Mouse (Mus musculus): ENCODE measurements around the gene Ikzf1.

GRCm38 (mm10) chr11:11687551-11688185, 2.9 kb downstream of the Ikzf1 start:
- no peak for TF ChIP-seq CTCF (IDR thresholded peaks at IDR 0.05; ENCODE audit: control insufficient read depth, insufficient read depth, insufficient read length)
- no peak for TF ChIP-seq MAX (IDR thresholded peaks at IDR 0.05)
- TF ChIP-seq CEBPB (IDR thresholded peaks at IDR 0.05; ENCODE audit: low read depth) = no peak
- TF ChIP-seq FOSL1 (IDR thresholded peaks at IDR 0.05; ENCODE audit: insufficient read depth, low read length, poor library complexity, severe bottlenecking) = no peak

Data from C2C12 (cell line).